Mouse (Mus musculus): Measurements from ENCODE around the gene Olfr287. TPM values are rescaled to one million over a fixed set of nuclear protein-coding genes. Genes with fewer than 3 reads are reported as not detected.

Gene Olfr287
- not detected in 2 replicates for polyA plus RNA-seq (2015; fragmentation: Nextera tagmentation; extraction: Ambion mirVana)

- Histone ChIP-seq H3K36me3 (no peaks in the 10 kb centered on the region), H3K27ac (no peak within 1 kb of the TSS), H3K4me3 (replicated peaks) (no peak within 1 kb of the TSS), H3K9me3 (no peaks in the 10 kb centered on the region), H3K4me2 (replicated peaks) (no peak within 1 kb of the TSS), H3K4me1 (replicated peaks) (no peaks in the 10 kb centered on the region), H3K9ac (no peak within 1 kb of the TSS), H3K27me3 (replicated peaks) (no peaks in the 10 kb centered on the region)
- no peak for ATAC-seq
- WGBS, result 67% methylated on average over 4 of the region's 4 CpGs
Measured at GRCm38 (mm10) chr15:98220877-98221276, at the start of gene Olfr287, which contains the start of gene Gm44579. Gene Olfr287, minus strand, starts transcription at chr15:98221056. Gene Gm44579, minus strand, starts transcription at chr15:98220977.

DNA sequence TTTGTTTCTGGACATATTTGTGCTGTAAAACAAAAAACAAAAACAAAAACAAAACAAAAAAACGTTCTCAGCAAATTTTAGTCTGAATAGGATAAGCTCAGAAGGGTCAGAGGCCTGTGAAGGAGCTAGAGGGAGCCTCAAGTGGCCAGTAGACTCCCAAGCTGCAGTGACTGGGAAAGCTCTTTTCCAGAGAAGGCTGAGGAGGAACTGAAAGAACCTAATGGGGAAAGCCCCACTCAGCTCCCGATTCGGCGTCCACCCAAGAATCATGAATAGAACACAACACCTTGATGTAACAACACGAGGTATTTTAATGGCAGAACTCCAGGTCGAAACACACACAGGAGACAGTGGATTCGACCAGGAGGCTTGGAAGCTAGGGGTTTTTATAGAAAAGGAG, 36.9 kb upstream of the Olfr287 start:
- no peak for ATAC-seq
- no peaks in the 10 kb centered on the region for H3K9me3 ChIP-seq
- no peak overlapping the region for H3K4me3 ChIP-seq (replicated peaks)
- WGBS, result 88% methylated on average over 7 of the region's 7 CpGs
- H3K27me3 ChIP-seq (replicated peaks), result no peaks in the 10 kb centered on the region
- no peak overlapping the region for H3K4me2 ChIP-seq (replicated peaks)
- H3K4me1 ChIP-seq (replicated peaks), result no peaks in the 10 kb centered on the region
- H3K9ac ChIP-seq, result no peak overlapping the region
- H3K27ac ChIP-seq, result no peak overlapping the region
- no peaks in the 10 kb centered on the region for H3K36me3 ChIP-seq

- Histone ChIP-seq H3K9ac (no peak within 1 kb of the TSS), H3K27ac (no peak within 1 kb of the TSS), H3K27me3 (replicated peaks) (no peaks in the 10 kb centered on the region), H3K9me3 (no peaks in the 10 kb centered on the region), H3K4me1 (replicated peaks) (no peaks in the 10 kb centered on the region), H3K4me3 (replicated peaks) (no peak within 1 kb of the TSS), H3K36me3 (no peaks in the 10 kb centered on the region), H3K4me2 (replicated peaks) (no peak within 1 kb of the TSS)
- no peak for ATAC-seq
- WGBS, result 80% methylated on average over 8 of the region's 8 CpGs
Measured at GRCm38 (mm10) chr15:98257193-98257592, 36.3 kb upstream of the Olfr287 start, which contains the start of gene H1fnt. Gene H1fnt, minus strand, starts transcription at chr15:98257293.

DNA sequence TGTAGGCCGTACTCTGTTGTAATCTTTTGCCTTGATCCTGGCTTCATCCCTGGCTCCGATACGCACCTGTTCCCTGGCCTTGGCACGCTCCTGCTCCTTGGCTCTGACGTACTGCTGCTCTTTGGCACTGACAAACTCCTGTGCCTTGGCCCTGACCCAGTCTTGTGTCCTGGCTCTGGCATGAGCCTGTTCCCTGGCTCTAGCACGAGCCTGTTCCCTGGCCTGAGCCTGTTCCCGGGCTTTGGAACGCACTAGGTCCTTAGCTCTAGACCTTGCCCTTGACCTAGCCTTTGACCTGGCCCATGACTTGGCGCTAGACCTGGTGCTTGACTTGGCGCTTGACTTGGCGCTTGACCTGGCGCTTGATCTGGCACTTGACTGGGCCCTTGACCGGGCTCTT, 35.4 kb upstream of the Olfr287 start:
- Histone ChIP-seq H3K27me3 (replicated peaks) (no peaks in the 10 kb centered on the region), H3K4me1 (replicated peaks) (no peaks in the 10 kb centered on the region), H3K36me3 (no peaks in the 10 kb centered on the region), H3K27ac (no peak overlapping the region), H3K4me2 (replicated peaks) (no peak overlapping the region), H3K9me3 (no peaks in the 10 kb centered on the region), H3K9ac (no peak overlapping the region), H3K4me3 (replicated peaks) (no peak overlapping the region)
- WGBS, result 96% methylated on average over 13 of the region's 13 CpGs
- ATAC-seq, result no peak

GRCm38 (mm10) chr15:98235442-98235841, 14.6 kb upstream of the Olfr287 start:
- no peak overlapping the region for H3K27ac ChIP-seq
- no peaks in the 10 kb centered on the region for H3K4me1 ChIP-seq (replicated peaks)
- H3K9ac ChIP-seq, result no peak overlapping the region
- no peak for ATAC-seq
- no peaks in the 10 kb centered on the region for H3K36me3 ChIP-seq
- no peak overlapping the region for H3K4me2 ChIP-seq (replicated peaks)
- no peaks in the 10 kb centered on the region for H3K9me3 ChIP-seq
- no peak overlapping the region for H3K4me3 ChIP-seq (replicated peaks)
- 87% methylated on average over 4 of the region's 4 CpGs for WGBS
- H3K27me3 ChIP-seq (replicated peaks), result no peaks in the 10 kb centered on the region

DNA sequence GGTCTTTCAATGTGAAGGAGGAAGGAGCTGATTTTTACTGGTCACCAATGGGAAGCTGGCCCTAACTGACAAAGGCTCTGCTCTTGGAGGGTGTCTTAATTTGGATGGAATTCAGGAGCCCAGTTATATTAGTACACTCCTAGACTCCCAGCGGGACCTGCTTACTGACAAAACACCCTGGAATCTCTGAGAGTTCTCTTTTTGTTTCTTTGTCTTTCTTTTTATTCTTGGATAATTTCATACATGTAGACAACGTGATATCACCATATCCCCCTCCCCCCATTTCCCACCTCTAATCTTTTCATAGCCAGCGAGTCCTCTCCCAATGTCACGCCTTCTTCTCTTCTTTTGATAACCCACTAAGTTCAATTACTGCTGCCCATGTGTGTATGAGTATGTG, 13.5 kb upstream of the Olfr287 start, which contains the start of gene Olfr286:
TSS of gene Olfr286 (minus strand) at position 101 of the 400 bp plus-strand sequence.
- no peaks in the 10 kb centered on the region for H3K9me3 ChIP-seq
- no peaks in the 10 kb centered on the region for H3K36me3 ChIP-seq
- no peak within 1 kb of the TSS for H3K27ac ChIP-seq
- ATAC-seq, result no peak
- H3K4me1 ChIP-seq (replicated peaks), result no peaks in the 10 kb centered on the region
- H3K4me2 ChIP-seq (replicated peaks), result no peak within 1 kb of the TSS
- H3K27me3 ChIP-seq (replicated peaks), result no peaks in the 10 kb centered on the region
- 82% methylated on average over 4 of the region's 4 CpGs for WGBS
- no peak within 1 kb of the TSS for H3K4me3 ChIP-seq (replicated peaks)
- no peak within 1 kb of the TSS for H3K9ac ChIP-seq

- H3K9me3 ChIP-seq, result no peaks in the 10 kb centered on the region
- H3K27me3 ChIP-seq (replicated peaks), result 0 out of 2 replicates have a peak, but pooled peaks cover 2% of the 10 kb centered on the region
- no peak overlapping the region for H3K4me2 ChIP-seq (replicated peaks)
- H3K27ac ChIP-seq, result no peak overlapping the region
- no peaks in the 10 kb centered on the region for H3K36me3 ChIP-seq
- no peak overlapping the region for H3K9ac ChIP-seq
- ATAC-seq, result no peak
- WGBS, result 72% methylated on average over 7 of the region's 7 CpGs
- no peak overlapping the region for H3K4me3 ChIP-seq (replicated peaks)
- H3K4me1 ChIP-seq (replicated peaks), result no peaks in the 10 kb centered on the region
Measured at GRCm38 (mm10) chr15:98226096-98226495, 5.2 kb upstream of the Olfr287 start.

DNA sequence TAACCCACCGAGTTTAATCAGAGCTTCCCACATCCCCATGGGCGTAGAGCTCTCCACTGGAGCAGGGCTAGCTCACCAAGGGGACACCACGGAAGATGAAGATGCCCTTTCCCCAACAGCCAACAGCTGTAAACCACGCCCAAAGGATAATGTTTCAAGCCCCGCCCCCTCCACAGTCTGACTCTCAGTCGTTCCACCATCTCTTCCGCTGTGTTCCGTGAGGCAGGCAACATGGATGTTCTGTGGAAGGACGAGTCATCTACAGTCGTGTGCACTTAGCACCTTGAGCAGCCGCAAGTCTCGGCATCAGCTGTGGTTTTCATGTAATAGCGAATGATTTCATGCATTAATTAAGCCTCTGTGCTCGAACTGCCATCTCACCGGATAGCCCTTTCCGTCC, 4.8 kb upstream of the Olfr287 start:
- H3K9me3 ChIP-seq, result no peaks in the 10 kb centered on the region
- no peak for ATAC-seq
- no peak overlapping the region for H3K9ac ChIP-seq
- H3K27me3 ChIP-seq (replicated peaks), result 0 out of 2 replicates have a peak, but pooled peaks cover 2% of the 10 kb centered on the region
- no peak overlapping the region for H3K27ac ChIP-seq
- 41% methylated on average over 16 of the region's 16 CpGs for WGBS
- H3K4me3 ChIP-seq (replicated peaks), result no peak overlapping the region
- H3K4me1 ChIP-seq (replicated peaks), result no peaks in the 10 kb centered on the region
- H3K4me2 ChIP-seq (replicated peaks), result no peak overlapping the region
- H3K36me3 ChIP-seq, result no peaks in the 10 kb centered on the region

- Histone ChIP-seq H3K9me3 (no peaks in the 10 kb centered on the region), H3K27me3 (replicated peaks) (no peaks in the 10 kb centered on the region), H3K9ac (no peak overlapping the region), H3K27ac (no peak overlapping the region), H3K36me3 (no peaks in the 10 kb centered on the region), H3K4me1 (replicated peaks) (no peaks in the 10 kb centered on the region), H3K4me2 (replicated peaks) (no peak overlapping the region), H3K4me3 (replicated peaks) (no peak overlapping the region)
- no peak for ATAC-seq
Measured at GRCm38 (mm10) chr15:98222377-98222776, 1.5 kb upstream of the Olfr287 start.

DNA sequence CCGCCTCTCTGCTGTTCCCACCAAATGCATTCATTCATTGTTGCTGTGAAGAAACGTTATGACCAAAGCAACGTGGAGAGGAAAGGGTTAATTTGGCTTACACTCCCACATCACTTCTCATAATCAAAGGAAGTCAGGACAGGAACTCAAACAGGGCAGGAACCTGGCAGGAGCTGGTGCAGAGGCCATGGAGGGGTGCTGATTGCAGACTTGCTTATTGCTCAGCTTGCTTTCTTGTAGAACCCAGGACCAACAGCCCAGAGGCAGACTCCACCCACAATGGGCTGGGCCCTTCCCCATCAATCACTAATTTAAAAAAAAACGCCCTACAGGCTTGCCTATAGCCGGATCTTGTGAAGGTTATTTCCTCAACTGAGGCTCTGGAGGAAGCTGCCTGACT, 6.7 kb downstream of the Olfr287 start:
- Histone ChIP-seq H3K4me3 (replicated peaks) (no peak overlapping the region), H3K27me3 (replicated peaks) (no peaks in the 10 kb centered on the region), H3K36me3 (no peaks in the 10 kb centered on the region), H3K9ac (no peak overlapping the region), H3K4me1 (replicated peaks) (no peaks in the 10 kb centered on the region), H3K9me3 (no peaks in the 10 kb centered on the region), H3K4me2 (replicated peaks) (no peak overlapping the region), H3K27ac (no peak overlapping the region)
- no peak for ATAC-seq
- WGBS, result 63% methylated on average over 5 of the region's 5 CpGs

GRCm38 (mm10) chr15:98213336-98213870, 7.5 kb downstream of the Olfr287 start:
- Histone ChIP-seq H3K27me3 (replicated peaks) (no peaks in the 10 kb centered on the region), H3K9me3 (no peaks in the 10 kb centered on the region), H3K4me2 (replicated peaks) (no peak overlapping the region), H3K4me3 (replicated peaks) (no peak overlapping the region), H3K4me1 (replicated peaks) (no peaks in the 10 kb centered on the region), H3K27ac (no peak overlapping the region), H3K36me3 (no peaks in the 10 kb centered on the region), H3K9ac (no peak overlapping the region)
- no peak for ATAC-seq
- WGBS, result 76% methylated on average over 5 of the region's 5 CpGs

GRCm38 (mm10) chr15:98209676-98210075, 11.2 kb downstream of the Olfr287 start:
- Histone ChIP-seq H3K4me2 (replicated peaks) (no peak overlapping the region), H3K4me1 (replicated peaks) (no peaks in the 10 kb centered on the region), H3K9me3 (no peaks in the 10 kb centered on the region), H3K27ac (no peak overlapping the region), H3K4me3 (replicated peaks) (no peak overlapping the region), H3K9ac (no peak overlapping the region), H3K36me3 (no peaks in the 10 kb centered on the region), H3K27me3 (replicated peaks) (no peaks in the 10 kb centered on the region)
- ATAC-seq, result no peak
- WGBS, result 76% methylated on average over 7 of the region's 7 CpGs

- WGBS, result 73% methylated on average over 3 of the region's 3 CpGs
- H3K4me2 ChIP-seq (replicated peaks), result no peak within 1 kb of the TSS
- no peaks in the 10 kb centered on the region for H3K36me3 ChIP-seq
- no peaks in the 10 kb centered on the region for H3K27me3 ChIP-seq (replicated peaks)
- no peaks in the 10 kb centered on the region for H3K9me3 ChIP-seq
- H3K27ac ChIP-seq, result no peak within 1 kb of the TSS
- H3K4me3 ChIP-seq (replicated peaks), result no peak within 1 kb of the TSS
- ATAC-seq, result no peak
- H3K9ac ChIP-seq, result no peak within 1 kb of the TSS
- H3K4me1 ChIP-seq (replicated peaks), result no peaks in the 10 kb centered on the region
Measured at GRCm38 (mm10) chr15:98195442-98195841, 25.4 kb downstream of the Olfr287 start, which contains the start of gene Olfr288. Gene Olfr288, minus strand, starts transcription at chr15:98195542.
